Mouse (Mus musculus) embryonic facial prominence, embryonic 11.5 days (tissue): ENCODE results near the gene Pmf1. TPM values are rescaled to one million over a fixed set of nuclear protein-coding genes. Genes with fewer than 3 reads are reported as not detected.

Source experiments
- ATAC-seq: fragments of 200-750 bp; cut with Nextera tagmentation; replicated peaks from 2 replicates; pipeline ENCODE4 v1.8.0; 2017; ENCODE audit warnings: low read depth; ENCODE audit not compliant: insufficient number of reproducible peaks, low FRiP score, low TSS enrichment
- DNase-seq: peaks from one replicate; pipeline ENCODE4 v3.0.0-alpha.2; 2015; ENCODE audit warnings: low spot score
- H3K27ac ChIP-seq: fragments of 300-500 bp; sonication (generic); replicated peaks from 2 replicates; pipeline ENCODE4 v1.5.1; 2014; ENCODE audit warnings: mild to moderate bottlenecking, low read depth, low read length, control low read depth
- H3K27me3 ChIP-seq: fragments of 300-500 bp; sonication (generic); 2 replicates; pipeline ENCODE4 v1.6.1; 2014; ENCODE audit warnings: mild to moderate bottlenecking, low read length, moderate library complexity, mixed read lengths; ENCODE audit not compliant: control insufficient read depth, insufficient read depth
- H3K36me3 ChIP-seq: fragments of 300-500 bp; sonication (generic); replicated peaks from 2 replicates; pipeline ENCODE4 v1.6.1; 2014; ENCODE audit warnings: low read depth, mild to moderate bottlenecking, low read length, moderate library complexity, mixed read lengths; ENCODE audit not compliant: control insufficient read depth, insufficient read depth
- H3K4me1 ChIP-seq: fragments of 300-500 bp; sonication (generic); 2 replicates; pipeline ENCODE4 v1.6.1; 2014; ENCODE audit warnings: low read length, mixed read lengths; ENCODE audit not compliant: control insufficient read depth, insufficient read depth
- H3K4me2 ChIP-seq: fragments of 300-500 bp; sonication (generic); 2 replicates; pipeline ENCODE4 v1.6.1; 2014; ENCODE audit warnings: low read depth, mild to moderate bottlenecking, control low read depth, low read length, moderate library complexity
- H3K4me3 ChIP-seq: fragments of 300-500 bp; sonication (generic); 2 replicates; pipeline ENCODE4 v1.5.1; 2014; ENCODE audit warnings: low read depth, low read length, control low read depth
- H3K9ac ChIP-seq: fragments of 300-500 bp; sonication (generic); replicated peaks from 2 replicates; pipeline ENCODE4 v1.6.1; 2014; ENCODE audit warnings: mild to moderate bottlenecking, control low read depth, low read length
- H3K9me3 ChIP-seq: fragments of 300-500 bp; sonication (generic); replicated peaks from 2 replicates; pipeline ENCODE4 v1.6.1; 2016; ENCODE audit warnings: mild to moderate bottlenecking, low read length, inconsistent platforms, mixed read lengths; ENCODE audit not compliant: control insufficient read depth
- WGBS: fragments of 180-500 bp; shearing (Covaris S2); extraction: QIAGEN DNeasy Blood & Tissue Kit; methylation state at CpG from one replicate; pipeline ENCODE4 v1.1.7; 2014; 5-methylcytosine and 5-hydroxymethylcytosine counted together
- polyA plus RNA-seq: library from polyadenylated mRNA; unstranded; fragments of >200 nt; fragmentation: Nextera tagmentation; extraction: Ambion mirVana; gene quantifications from 2 replicates; pipeline ENCODE4 v1.2.1, GENCODE M21; 2014

The Pmf1 gene
- polyA plus RNA-seq, 1 experiment from 2014 or later, result 157 TPM

DNA sequence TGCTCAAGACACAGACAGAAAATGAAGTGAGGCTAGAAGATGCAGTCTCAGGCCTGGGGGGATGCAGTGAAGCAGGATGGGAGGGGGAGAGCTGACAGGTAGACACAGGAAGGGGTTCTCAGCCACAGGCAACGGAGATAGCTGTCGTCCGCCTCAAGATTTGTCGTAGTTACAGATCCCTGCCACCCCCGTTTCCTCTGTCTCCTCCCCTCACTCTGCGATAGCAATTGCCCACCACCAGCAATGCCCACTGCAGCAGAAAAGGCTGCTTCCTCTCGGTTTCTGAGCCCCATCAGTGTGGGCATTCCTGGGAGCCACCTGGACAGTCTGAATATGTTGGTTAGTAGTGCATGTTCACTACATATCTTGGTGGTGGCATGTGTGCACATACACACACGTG is 43.2 kb upstream of the Pmf1 start:
- Histone ChIP-seq H3K27ac (no peak overlapping the region), H3K4me2 (no peak overlapping the region), H3K9me3 (no peaks in the 10 kb centered on the region), H3K9ac (no peak overlapping the region), H3K4me3 (no peak overlapping the region), H3K4me1 (no peaks in the 10 kb centered on the region), H3K36me3 (no peaks in the 10 kb centered on the region), H3K27me3 (no peaks in the 10 kb centered on the region; the same call in 1 of the 2 replicates)
- WGBS, result 44% methylated on average over 8 of the region's 8 CpGs
- no peak for ATAC-seq
- DNase-seq, result no peak

- H3K4me2 ChIP-seq, result no peak overlapping the region
- no peak for DNase-seq
- no peaks in the 10 kb centered on the region for H3K36me3 ChIP-seq
- no peak for ATAC-seq
- H3K4me3 ChIP-seq, result no peak overlapping the region
- H3K9me3 ChIP-seq, result no peaks in the 10 kb centered on the region
- no peaks in the 10 kb centered on the region for H3K4me1 ChIP-seq
- H3K9ac ChIP-seq, result no peak overlapping the region
- 76% methylated on average over 6 of the region's 6 CpGs for WGBS
- no peak overlapping the region for H3K27ac ChIP-seq
- no peaks in the 10 kb centered on the region; the same call in 1 of the 2 replicates for H3K27me3 ChIP-seq
These were observed 42.6 kb upstream of the Pmf1 start for GRCm38 (mm10) chr3:88452716-88453115.

DNA sequence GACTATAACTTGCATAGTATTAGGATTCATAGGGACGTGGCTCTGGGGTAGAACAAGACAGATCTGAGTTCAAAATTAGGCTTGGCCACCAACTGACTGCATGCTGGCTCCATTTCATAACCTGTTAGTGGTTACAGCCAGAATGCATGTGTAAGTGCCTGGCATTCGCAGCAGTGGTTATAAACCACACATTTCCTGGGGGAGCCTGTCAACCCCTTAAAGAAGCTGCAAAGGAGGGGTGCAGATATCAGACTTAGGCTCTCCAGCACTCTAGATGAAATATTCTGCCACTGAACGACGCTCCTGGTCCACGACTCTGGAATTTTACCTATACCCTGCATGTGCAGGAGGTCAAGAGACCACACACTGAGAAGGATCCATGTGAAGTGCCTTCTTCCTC is 42.1 kb upstream of the Pmf1 start:
- no peak for DNase-seq

GRCm38 (mm10) chr3:88450379-88451131 is 40.4 kb upstream of the Pmf1 start:
- no peaks in the 10 kb centered on the region for H3K36me3 ChIP-seq
- ATAC-seq (no peak), DNase-seq (no peak)
- no peaks in the 10 kb centered on the region; the same call in 1 of the 2 replicates for H3K27me3 ChIP-seq
- no peak overlapping the region for H3K4me2 ChIP-seq
- 77% methylated on average over 12 of the region's 12 CpGs for WGBS
- no peaks in the 10 kb centered on the region for H3K4me1 ChIP-seq
- no peaks in the 10 kb centered on the region for H3K9me3 ChIP-seq
- no peak overlapping the region for H3K9ac ChIP-seq
- H3K4me3 ChIP-seq, result no peak overlapping the region
- H3K27ac ChIP-seq, result no peak overlapping the region

More for the DNA sequence above, 42.1 kb upstream of the Pmf1 start:
- WGBS, result 78% methylated on average over 5 of the region's 5 CpGs
- Histone ChIP-seq H3K4me2 (no peak overlapping the region), H3K4me3 (no peak overlapping the region), H3K27me3 (no peaks in the 10 kb centered on the region; the same call in 1 of the 2 replicates), H3K27ac (no peak overlapping the region), H3K36me3 (no peaks in the 10 kb centered on the region), H3K9ac (no peak overlapping the region), H3K4me1 (no peaks in the 10 kb centered on the region), H3K9me3 (no peaks in the 10 kb centered on the region)
- ATAC-seq, result no peak

- H3K27me3 ChIP-seq, result no peaks in the 10 kb centered on the region; the same call in 1 of the 2 replicates
- H3K9ac ChIP-seq, result peak overlapping the region; percentile 57
- H3K4me3 ChIP-seq, result peak overlapping the region; percentile 11; the same call in 1 of the 2 replicates
- DNase-seq, result peak; percentile 78
- peak overlapping the region; percentile 39 for H3K4me2 ChIP-seq
- no peaks in the 10 kb centered on the region for H3K4me1 ChIP-seq
- no peaks in the 10 kb centered on the region for H3K9me3 ChIP-seq
- 4% methylated on average over 21 of the region's 21 CpGs for WGBS
- ATAC-seq, result peak; percentile 66
- H3K36me3 ChIP-seq, result no peaks in the 10 kb centered on the region
- no peak overlapping the region; the same call in 1 of the 2 replicates for H3K27ac ChIP-seq
These were observed 39.4 kb upstream of the Pmf1 start for GRCm38 (mm10) chr3:88449395-88450023.

- H3K4me1 ChIP-seq, result no peaks in the 10 kb centered on the region
- H3K9me3 ChIP-seq, result no peaks in the 10 kb centered on the region
- H3K4me3 ChIP-seq, result no peak overlapping the region
- no peak overlapping the region for H3K27ac ChIP-seq
- no peak overlapping the region for H3K4me2 ChIP-seq
- no peaks in the 10 kb centered on the region; the same call in 1 of the 2 replicates for H3K27me3 ChIP-seq
- no peaks in the 10 kb centered on the region for H3K36me3 ChIP-seq
- DNase-seq, result no peak
- no peak overlapping the region for H3K9ac ChIP-seq
- ATAC-seq, result no peak
- WGBS, result 87% methylated on average over 8 of the region's 8 CpGs
These were observed 38.3 kb upstream of the Pmf1 start for GRCm38 (mm10) chr3:88448443-88448842.

GRCm38 (mm10) chr3:88447676-88448183 is 37.6 kb upstream of the Pmf1 start:
- H3K27me3 ChIP-seq, result no peaks in the 10 kb centered on the region

More at GRCm38 (mm10) chr3:88447676-88448183, 37.6 kb upstream of the Pmf1 start:
- ATAC-seq, result no peak
- no peaks in the 10 kb centered on the region for H3K9me3 ChIP-seq
- no peak overlapping the region for H3K9ac ChIP-seq
- H3K4me1 ChIP-seq, result no peaks in the 10 kb centered on the region
- no peak for DNase-seq
- 62% methylated on average over 8 of the region's 8 CpGs for WGBS
- no peak overlapping the region for H3K27ac ChIP-seq
- H3K4me3 ChIP-seq, result no peak overlapping the region
- no peaks in the 10 kb centered on the region for H3K36me3 ChIP-seq
- H3K4me2 ChIP-seq, result no peak overlapping the region
